Mouse (Mus musculus): ENCODE measurements at regions not wholly inside any gene's neighbourhood (a gene's known extent, or its start where the extent isn't known, plus 50 kb on each side); places are given as distances from the start of the nearest gene placed in this dataset.

DNA sequence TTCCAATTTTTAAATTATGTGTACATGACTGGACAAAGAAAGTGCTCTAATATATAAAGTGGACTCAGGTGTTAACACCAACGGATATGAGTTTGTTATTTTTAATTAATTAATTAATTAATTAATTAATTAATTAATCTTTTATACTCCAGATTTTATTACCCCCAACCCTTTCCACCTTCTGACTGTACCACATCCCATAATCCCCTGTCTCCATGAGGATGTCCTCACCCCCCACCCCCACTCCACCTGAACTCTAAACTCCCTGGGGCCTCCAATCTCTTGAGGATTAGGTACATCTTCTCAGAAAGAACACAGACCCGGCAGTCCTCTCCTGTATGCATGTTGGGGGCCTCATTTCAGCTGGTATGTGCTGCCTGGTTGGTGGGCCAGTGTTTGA is 182.8 kb downstream of the Rassf9 start:
- DNase-seq: no peak

DNA sequence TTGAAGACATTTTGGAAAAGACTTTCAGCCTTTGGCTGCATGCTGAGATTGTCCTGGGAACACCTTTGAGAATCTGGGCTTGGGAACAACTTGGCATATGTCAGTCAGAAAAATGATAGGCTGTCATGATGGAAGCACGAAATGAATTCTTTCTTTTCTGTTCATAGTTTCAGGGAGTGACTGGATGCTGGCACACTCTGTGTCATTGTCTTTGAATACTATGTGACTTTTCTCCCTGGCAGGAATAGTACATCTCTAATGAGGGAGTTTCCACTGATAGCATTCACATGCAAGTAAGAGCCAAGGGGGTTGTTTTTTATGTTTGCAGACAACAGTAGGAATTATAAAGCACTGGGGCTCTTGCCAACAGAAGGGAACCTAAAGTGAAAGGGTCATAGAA is 177.9 kb downstream of the Rassf9 start:
- DNase-seq: peak; percentile 14 to 19

DNA sequence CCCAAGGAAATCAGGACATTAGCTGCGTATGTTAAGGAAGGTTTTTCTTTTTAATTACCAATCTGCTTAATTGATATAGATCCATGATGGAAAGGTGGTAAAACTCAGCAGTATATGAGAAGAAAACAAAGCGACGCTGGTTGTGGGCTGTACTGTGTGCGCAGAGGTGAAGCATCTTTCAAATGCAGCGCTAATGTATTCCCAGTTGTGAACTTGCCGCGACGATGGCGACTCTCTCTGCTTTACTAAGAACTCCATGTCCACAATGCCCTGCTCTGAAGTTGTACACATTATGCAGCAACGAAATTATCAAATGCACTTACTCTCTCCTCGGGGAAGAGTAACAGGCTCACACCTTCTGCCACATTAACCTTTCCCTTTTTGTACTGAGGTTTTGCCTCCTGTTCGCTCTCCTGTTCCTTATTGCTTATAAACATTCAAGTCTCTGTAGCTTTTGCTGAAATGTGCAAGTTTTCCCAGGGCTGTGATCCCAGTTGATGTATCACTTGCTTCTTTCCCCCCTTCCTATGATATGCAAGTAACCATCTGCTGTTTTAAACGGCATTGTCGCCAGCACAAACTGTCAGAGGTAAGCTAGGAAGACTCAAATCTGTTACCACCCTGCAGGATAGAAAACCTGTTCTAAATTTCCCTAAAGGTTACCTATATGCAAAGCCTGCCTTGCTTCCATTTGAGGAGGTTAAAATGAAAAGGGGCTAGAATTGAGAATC is 174.8 kb downstream of the Rassf9 start:
- no peak for DNase-seq

GRCm38 (mm10) chr10:102685833-102686434 is 173.9 kb downstream of the Rassf9 start:
- DNase-seq: peak; percentile 15 to 56

DNA sequence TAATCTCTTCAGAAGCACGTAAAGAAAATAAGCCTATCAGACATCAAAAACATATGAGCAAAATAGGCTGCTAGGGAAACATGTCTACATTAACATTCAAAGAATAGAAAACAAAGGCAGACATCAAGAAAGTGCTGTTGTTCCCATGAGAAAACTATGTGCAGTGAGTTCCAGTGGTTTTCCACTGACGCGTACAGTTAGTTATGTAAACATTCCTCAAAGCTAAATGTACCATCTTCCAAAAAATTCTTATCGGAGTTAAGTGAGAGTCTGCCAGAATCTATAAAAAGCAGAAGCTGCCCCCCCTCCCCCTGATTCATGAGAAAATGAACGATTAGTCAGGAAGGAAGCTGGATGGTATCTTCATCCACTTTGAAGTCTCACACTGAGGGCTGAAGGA is 155.3 kb downstream of the Rassf9 start:
- DNase-seq: no peak

DNA sequence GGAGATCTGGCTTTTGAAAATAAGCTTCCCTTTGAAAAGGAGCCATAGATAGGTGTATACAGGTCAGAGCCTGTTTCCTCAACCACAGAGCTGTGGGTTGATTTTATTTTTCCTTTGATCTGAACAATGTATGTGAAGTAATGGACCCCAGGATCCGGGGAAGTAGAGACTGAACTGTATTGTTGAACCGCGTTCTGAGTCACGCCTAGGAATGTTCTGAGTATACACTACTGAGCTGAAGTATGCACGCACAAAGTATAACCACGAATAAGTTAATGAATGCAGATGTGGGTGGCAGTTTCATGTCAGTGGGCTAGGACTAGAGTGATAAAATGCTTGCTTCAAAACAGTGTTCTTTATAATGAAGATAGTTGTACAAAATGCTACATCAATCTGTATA is 147.7 kb downstream of the Rassf9 start:
- DNase-seq: no peak

DNA sequence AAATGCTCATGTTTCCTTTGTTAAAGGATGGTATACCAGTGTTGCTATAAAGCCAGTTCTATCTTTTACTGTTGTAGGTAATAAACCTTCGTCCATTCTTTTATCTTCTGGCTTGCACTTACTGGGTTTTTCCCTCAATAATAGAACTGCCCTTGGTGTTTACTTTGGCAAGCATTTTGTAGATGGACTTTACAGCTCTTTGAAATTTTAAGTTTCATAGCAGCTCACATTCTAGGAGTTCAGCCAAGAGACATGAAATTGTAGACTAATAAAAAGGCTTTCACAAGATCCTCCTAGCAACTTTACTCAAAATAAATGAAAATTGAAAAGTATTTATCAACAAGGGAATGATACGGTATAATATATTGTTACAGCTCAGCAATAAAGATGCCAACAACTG is 124.5 kb downstream of the Rassf9 start:
- DNase-seq: no peak

DNA sequence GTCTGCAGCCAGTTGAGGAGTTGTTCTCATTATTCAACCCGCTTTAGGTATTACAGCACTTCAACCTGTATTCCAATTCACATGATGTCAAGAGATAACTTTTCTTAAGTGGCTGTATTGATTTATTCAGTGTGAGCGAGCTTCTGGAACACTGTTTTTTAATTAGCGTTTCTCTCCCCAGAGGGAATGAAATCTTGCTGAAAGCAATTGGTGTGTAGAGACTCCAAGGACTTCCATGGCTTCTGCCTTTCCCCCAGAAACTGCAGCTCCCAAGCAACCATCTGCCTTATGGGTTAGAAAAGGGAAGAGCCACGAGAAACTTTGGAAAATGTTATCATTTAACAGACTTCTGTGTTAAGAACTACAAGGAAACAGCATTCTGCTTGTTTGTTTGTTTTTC is 121.4 kb downstream of the Rassf9 start:
- no peak for DNase-seq

- no peak for DNase-seq
Measured at GRCm38 (mm10) chr10:102628609-102629008, 116.6 kb downstream of the Rassf9 start.

GRCm38 (mm10) chr10:102623895-102624294 is 111.9 kb downstream of the Rassf9 start:
- no peak for DNase-seq

- DNase-seq: no peak
Measured at GRCm38 (mm10) chr10:102622583-102623008, 110.6 kb downstream of the Rassf9 start.

GRCm38 (mm10) chr10:102618711-102619110 is 106.7 kb downstream of the Rassf9 start:
- no peak for DNase-seq

DNA sequence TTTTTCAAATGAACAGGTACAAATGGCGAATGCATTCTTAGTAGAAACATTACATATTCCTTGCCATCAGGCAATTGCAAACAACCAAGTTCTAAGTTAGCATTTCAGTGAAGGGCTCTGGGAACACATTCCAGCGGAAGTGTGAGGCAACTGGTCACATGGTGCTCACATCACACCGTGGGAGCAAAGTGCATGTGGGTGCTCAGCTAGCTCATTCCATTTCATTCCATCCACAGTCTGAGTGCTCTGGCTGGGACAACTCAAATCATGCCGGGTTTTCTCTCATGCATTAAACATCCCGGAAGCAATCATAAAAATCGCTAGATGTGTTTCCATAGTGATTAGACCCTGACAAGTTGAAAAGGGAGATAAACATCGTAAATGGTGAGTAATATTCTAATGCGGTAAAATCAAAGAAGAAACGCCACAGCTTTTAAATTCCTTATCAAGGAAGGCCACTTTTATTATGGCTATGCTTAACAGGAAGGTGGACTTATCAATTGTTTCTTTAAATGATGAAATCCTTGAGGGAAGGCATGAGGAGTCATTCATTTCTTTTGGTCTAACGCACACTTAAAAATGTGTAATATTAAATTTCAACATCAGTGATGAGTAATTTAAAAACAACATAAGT is 104.1 kb downstream of the Rassf9 start:
- DNase-seq: no peak

All from kidney, postnatal 36 days (tissue).